Mouse (Mus musculus) forebrain, embryonic 10.5 days (tissue): ENCODE measurements around the gene Defb36. TPM values are rescaled to one million over a fixed set of nuclear protein-coding genes. Genes with fewer than 3 reads are reported as not detected.

ENCODE experiments used
- DNase-seq: peaks from one replicate; pipeline ENCODE4 v3.0.0-alpha.2; 2017; ENCODE audit warnings: low spot score; ENCODE audit errors: extremely low spot score
- H3K27ac ChIP-seq: fragments of 300-500 bp; sonication (generic); 2 replicates; pipeline ENCODE4 v1.5.1; 2016; ENCODE audit warnings: mild to moderate bottlenecking
- H3K27me3 ChIP-seq: fragments of 300-500 bp; sonication (generic); 2 replicates; pipeline ENCODE4 v1.6.1; 2016; ENCODE audit warnings: mild to moderate bottlenecking; ENCODE audit not compliant: poor library complexity, severe bottlenecking
- H3K36me3 ChIP-seq: fragments of 300-500 bp; sonication (generic); replicated peaks from 2 replicates; pipeline ENCODE4 v1.6.1; 2016; ENCODE audit warnings: mild to moderate bottlenecking, moderate library complexity
- H3K4me1 ChIP-seq: fragments of 300-500 bp; sonication (generic); 2 replicates; pipeline ENCODE4 v1.6.1; 2016
- H3K4me3 ChIP-seq: fragments of 300-500 bp; sonication (generic); 2 replicates; pipeline ENCODE4 v1.5.1; 2016; ENCODE audit warnings: mild to moderate bottlenecking, moderate library complexity
- H3K9me3 ChIP-seq: fragments of 300-500 bp; sonication (generic); 2 replicates; pipeline ENCODE4 v1.6.1; 2016; ENCODE audit warnings: mild to moderate bottlenecking, moderate library complexity
- WGBS: fragments of 180-500 bp; shearing (Covaris S2); methylation state at CpG from one replicate; pipeline ENCODE4 v1.1.7; 2016; 5-methylcytosine and 5-hydroxymethylcytosine counted together
- polyA plus RNA-seq: library from polyadenylated mRNA; unstranded; fragments of >200 nt; fragmentation: Nextera tagmentation; extraction: Ambion mirVana; gene quantifications from 2 replicates; pipeline ENCODE4 v1.2.1, GENCODE M21; 2016

Defb36 gene
- polyA plus RNA-seq, 1 experiment from 2014 or later = not detected

GRCm38 (mm10) chr2:152653874-152654715, 50.0 kb downstream of the Defb36 start:
- Histone ChIP-seq H3K27me3 (no peaks in the 10 kb centered on the region), H3K36me3 (no peaks in the 10 kb centered on the region), H3K4me1 (peaks cover 15% of the 10 kb centered on the region), H3K4me3 (no peak overlapping the region), H3K9me3 (no peaks in the 10 kb centered on the region), H3K27ac (no peak overlapping the region)
- no peak for DNase-seq
- 60% methylated on average over 14 of the region's 14 CpGs for WGBS

DNA sequence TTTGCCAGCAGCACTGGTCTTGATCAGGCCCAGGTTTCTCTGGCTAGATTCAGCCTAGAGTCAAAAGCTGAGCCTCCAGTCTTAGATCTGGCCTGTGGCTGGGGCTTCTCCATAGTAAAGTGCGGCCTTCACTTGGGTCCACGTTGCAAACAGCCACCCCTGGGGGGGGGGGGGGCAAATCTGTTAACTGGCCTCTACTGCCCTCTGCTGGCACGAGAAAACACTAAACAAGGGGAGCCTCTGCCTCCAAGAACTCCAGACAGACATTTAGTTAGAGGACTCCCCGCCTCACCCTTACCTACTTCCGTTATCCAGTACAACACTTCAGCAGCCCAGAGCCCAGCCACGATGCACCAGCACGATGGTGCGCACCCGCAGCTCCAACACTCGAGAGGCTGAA, 53.3 kb downstream of the Defb36 start:
- 68% methylated on average over 10 of the region's 10 CpGs for WGBS
- H3K27me3 ChIP-seq = no peaks in the 10 kb centered on the region
- H3K27ac ChIP-seq = no peak overlapping the region
- no peaks in the 10 kb centered on the region for H3K9me3 ChIP-seq
- no peak for DNase-seq
- peaks cover 15% of the 10 kb centered on the region for H3K4me1 ChIP-seq
- H3K36me3 ChIP-seq = no peaks in the 10 kb centered on the region
- no peak overlapping the region for H3K4me3 ChIP-seq

GRCm38 (mm10) chr2:152661163-152661562, 57.0 kb downstream of the Defb36 start:
- no peaks in the 10 kb centered on the region for H3K4me1 ChIP-seq
- H3K27me3 ChIP-seq = no peaks in the 10 kb centered on the region
- no peak overlapping the region for H3K27ac ChIP-seq
- H3K9me3 ChIP-seq = no peaks in the 10 kb centered on the region
- H3K36me3 ChIP-seq = no peaks in the 10 kb centered on the region
- 85% methylated on average over 6 of the region's 6 CpGs for WGBS
- DNase-seq = no peak
- no peak overlapping the region for H3K4me3 ChIP-seq

Other genes with a start within 250 kb of the Defb36 start
- gene Nrsn2, start 227.7 kb upstream of the Defb36 start, polyA plus RNA-seq = 1.1 and 2.4 TPM in 2 replicates
- gene Sox12, start 206.3 kb upstream of the Defb36 start, polyA plus RNA-seq = 9.3 and 9.5 TPM in 2 replicates
- gene Zcchc3, start 189.3 kb upstream of the Defb36 start, polyA plus RNA-seq = 46.5 and 50.0 TPM in 2 replicates
- gene 6820408C15Rik, start 188.7 kb upstream of the Defb36 start, polyA plus RNA-seq = 0.76 and 1.0 TPM in 2 replicates
- not detected in 2 replicates for gene Defb23, start 139.7 kb upstream of the Defb36 start, polyA plus RNA-seq
- gene Defb20, start 127.3 kb upstream of the Defb36 start, polyA plus RNA-seq = not detected in 2 replicates
- not detected in 2 replicates for gene Defb22, start 114.2 kb upstream of the Defb36 start, polyA plus RNA-seq
- not detected in 2 replicates for gene Defb26, start 92.6 kb upstream of the Defb36 start, polyA plus RNA-seq
- not detected in 2 replicates for gene Defb28, start 86.1 kb upstream of the Defb36 start, polyA plus RNA-seq
- gene Defb29, start 64.2 kb upstream of the Defb36 start, polyA plus RNA-seq = not detected in 2 replicates
- not detected in 2 replicates for gene Gm17416, start 35.0 kb upstream of the Defb36 start, polyA plus RNA-seq
- not detected in 2 replicates for gene Defb21, start 31.6 kb upstream of the Defb36 start, polyA plus RNA-seq
- not detected in 2 replicates for gene Defb19, start 24.0 kb upstream of the Defb36 start, polyA plus RNA-seq
- gene Defb45, start 4.9 kb upstream of the Defb36 start, polyA plus RNA-seq = not detected in 2 replicates
- gene Defb25, start 18.7 kb downstream of the Defb36 start, polyA plus RNA-seq = not detected in 2 replicates
- 0.16 and 0.18 TPM in 2 replicates for gene Rem1, start 22.6 kb downstream of the Defb36 start, polyA plus RNA-seq
- 90.7 and 93.2 TPM in 2 replicates for gene H13, start 65.1 kb downstream of the Defb36 start, polyA plus RNA-seq
- 39.1 and 40.3 TPM in 2 replicates for gene Mcts2, start 82.7 kb downstream of the Defb36 start, polyA plus RNA-seq
- gene Id1, start 131.9 kb downstream of the Defb36 start, polyA plus RNA-seq = 57.5 and 61.1 TPM in 2 replicates
- gene Cox4i2, start 149.8 kb downstream of the Defb36 start, polyA plus RNA-seq = 3.0 and 4.2 TPM in 2 replicates
- gene Bcl2l1, start 227.4 kb downstream of the Defb36 start, polyA plus RNA-seq = 98.5 and 104 TPM in 2 replicates
- gene Tpx2, start 243.6 kb downstream of the Defb36 start, polyA plus RNA-seq = 162 and 163 TPM in 2 replicates